Mouse (Mus musculus): Measurements from ENCODE around the gene Samd5.

DNA sequence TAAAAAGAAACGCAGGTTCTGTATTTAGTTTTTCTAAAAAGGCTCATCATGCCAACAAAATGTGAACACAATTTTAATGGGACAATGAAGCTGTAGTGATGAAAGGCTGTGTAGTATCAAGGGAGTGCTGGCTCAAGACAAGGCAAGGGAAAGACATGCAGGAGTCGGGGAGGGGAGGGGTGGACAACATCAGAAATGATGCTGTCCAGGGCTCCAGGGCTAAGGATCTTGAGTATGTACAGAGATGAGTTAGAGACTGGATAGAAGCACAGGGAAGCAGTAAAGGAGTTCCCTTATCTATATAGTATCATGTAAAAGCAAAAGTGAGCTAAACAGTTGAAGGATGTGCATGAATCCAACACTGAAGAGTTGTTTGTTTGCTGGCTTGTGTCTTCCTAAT lies 67.9 kb downstream of the Samd5 start:
- TF ChIP-seq CTCF (IDR thresholded peaks at IDR 0.05; ENCODE audit: insufficient read depth, low read depth, low read length) (no peak), POLR2A (IDR thresholded peaks at IDR 0.05; ENCODE audit: insufficient read depth, low read depth, low read length) (no peak)

Data from olfactory bulb, adult 2 months (tissue).